Mouse (Mus musculus): ENCODE data around the gene Gm28308. TPM values are rescaled to one million over a fixed set of nuclear protein-coding genes. Genes with fewer than 3 reads are reported as not detected.

The Gm28308 gene
- polyA plus RNA-seq, 1 experiment, result not detected

DNA sequence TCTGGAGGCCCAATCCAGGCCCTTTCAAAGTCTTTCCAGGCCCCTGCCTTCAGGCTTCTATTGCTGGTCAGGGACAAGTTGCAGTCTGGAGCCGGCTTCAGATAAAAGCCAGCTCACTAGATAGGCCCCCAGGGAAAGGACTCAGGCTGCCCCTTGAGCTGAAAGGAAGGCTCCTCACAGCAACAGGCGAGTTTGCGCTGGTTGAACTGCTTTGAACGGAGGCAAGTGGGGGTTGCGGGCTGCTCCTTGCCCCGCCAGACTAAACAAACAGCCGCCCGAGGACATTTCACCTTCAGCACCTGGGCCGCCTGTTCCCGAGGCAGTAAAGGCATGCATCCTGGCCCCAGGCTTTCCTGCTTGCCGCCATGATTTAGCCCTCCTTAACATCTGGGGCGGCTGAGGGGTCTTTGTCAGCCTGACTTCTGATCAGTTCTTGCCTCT, 30.6 kb upstream of the Gm28308 start:
- Histone ChIP-seq H3K27me3 (ENCODE audit: control insufficient read depth, insufficient read depth, low read length) (peaks cover 23% of the 10 kb centered on the region; the same call in 1 of the 2 replicates), H3K27ac (ENCODE audit: insufficient read depth, low read length) (no peak overlapping the region), H3K4me3 (replicated peaks; ENCODE audit: insufficient read depth, low read depth, low read length) (no peak overlapping the region), H3K4me1 (ENCODE audit: control insufficient read depth, insufficient read depth, low read length) (no peaks in the 10 kb centered on the region)
- peak in 1 of 2 experiments; percentile 4 for DNase-seq
- 4% methylated on average over 12 of the region's 12 CpGs for WGBS
- TF ChIP-seq POLR2A (IDR thresholded peaks at IDR 0.05; ENCODE audit: borderline replicate concordance, insufficient read depth, low read length), result no peak
- TF ChIP-seq CTCF (IDR thresholded peaks at IDR 0.05; ENCODE audit: borderline replicate concordance, insufficient read depth, low read depth, low read length), result no peak

DNA sequence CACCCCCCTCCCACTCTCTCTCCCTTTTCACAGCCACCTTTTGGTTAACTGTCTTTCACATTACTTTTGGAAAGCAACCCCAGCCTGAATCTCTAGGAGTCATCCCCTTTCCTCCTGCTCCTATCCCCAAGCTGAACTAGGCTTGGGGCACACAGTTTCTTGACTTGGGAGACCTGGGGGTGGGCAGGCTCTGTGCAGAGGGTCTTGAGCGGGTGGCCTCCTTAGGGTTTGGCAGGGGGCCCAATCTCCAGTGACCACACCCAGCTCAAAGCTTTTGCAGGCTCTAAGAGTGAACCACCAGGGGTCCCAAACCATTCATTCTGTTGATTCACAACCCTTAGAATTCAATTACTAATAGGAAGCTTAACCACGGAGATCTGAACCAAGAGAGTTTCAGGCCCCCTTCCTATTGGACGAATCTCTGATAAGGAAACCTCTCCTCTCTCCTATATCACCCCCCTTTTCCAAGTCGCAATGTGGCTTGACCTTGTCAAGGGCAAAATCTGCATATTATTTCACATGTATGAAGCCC, 29.7 kb upstream of the Gm28308 start:
- peak in 1 of 2 experiments; percentile 3 for DNase-seq
- Histone ChIP-seq H3K27ac (ENCODE audit: insufficient read depth, low read length) (no peak overlapping the region), H3K27me3 (ENCODE audit: control insufficient read depth, insufficient read depth, low read length) (peaks cover 24% of the 10 kb centered on the region; the same call in 1 of the 2 replicates), H3K4me1 (ENCODE audit: control insufficient read depth, insufficient read depth, low read length) (no peaks in the 10 kb centered on the region), H3K4me3 (replicated peaks; ENCODE audit: insufficient read depth, low read depth, low read length) (no peak overlapping the region)
- WGBS, result 6% methylated on average over 4 of the region's 4 CpGs
- TF ChIP-seq POLR2A (IDR thresholded peaks at IDR 0.05; ENCODE audit: borderline replicate concordance, insufficient read depth, low read length) (no peak), CTCF (IDR thresholded peaks at IDR 0.05; ENCODE audit: borderline replicate concordance, insufficient read depth, low read depth, low read length) (no peak)

DNA sequence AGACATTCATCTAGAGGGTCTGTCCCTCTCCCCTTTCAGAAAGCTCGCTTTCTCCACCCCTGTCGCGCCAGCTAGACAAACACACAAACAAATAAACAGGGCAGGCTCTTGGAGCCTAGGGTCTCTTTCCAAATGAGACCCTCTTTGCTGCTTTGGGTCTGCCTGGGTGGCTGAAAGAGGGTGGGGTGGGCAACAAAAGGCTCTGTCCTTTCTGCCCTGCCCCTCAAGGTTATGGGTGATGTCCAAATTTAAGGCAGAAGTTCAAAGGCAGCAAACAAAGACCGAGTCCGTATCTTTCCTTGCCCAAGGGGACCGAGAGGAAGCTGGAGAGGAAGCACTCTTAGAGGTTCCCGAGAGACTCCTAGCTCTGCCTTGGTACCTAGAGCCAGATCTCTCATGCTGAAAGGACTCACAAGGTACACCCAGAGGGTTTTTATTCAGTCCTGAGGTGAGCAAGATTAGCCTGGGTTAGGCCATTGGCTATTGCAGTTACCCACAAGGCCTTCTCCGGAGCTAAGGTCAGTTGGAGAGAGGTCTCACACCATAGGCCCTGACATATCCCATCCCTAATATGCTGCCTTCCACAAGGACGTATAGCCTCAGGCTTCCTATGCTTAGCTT, 28.0 kb upstream of the Gm28308 start:
- WGBS, result 9% methylated on average over 9 of the region's 9 CpGs
- TF ChIP-seq POLR2A (IDR thresholded peaks at IDR 0.05; ENCODE audit: borderline replicate concordance, insufficient read depth, low read length), result no peak
- TF ChIP-seq CTCF (IDR thresholded peaks at IDR 0.05; ENCODE audit: borderline replicate concordance, insufficient read depth, low read depth, low read length), result no peak
- Histone ChIP-seq H3K4me1 (ENCODE audit: control insufficient read depth, insufficient read depth, low read length) (no peaks in the 10 kb centered on the region), H3K27me3 (ENCODE audit: control insufficient read depth, insufficient read depth, low read length) (peaks cover 25% of the 10 kb centered on the region; the same call in 1 of the 2 replicates), H3K4me3 (replicated peaks; ENCODE audit: insufficient read depth, low read depth, low read length) (no peak overlapping the region), H3K27ac (ENCODE audit: insufficient read depth, low read length) (no peak overlapping the region)
- no peak for DNase-seq

GRCm38 (mm10) chr6:52240389-52241000, 27.4 kb upstream of the Gm28308 start, which contains the start of gene Hoxa10:
Hoxa10 (minus strand) TSS chr6:52240854.
- H3K4me1 ChIP-seq (ENCODE audit: control insufficient read depth, insufficient read depth, low read length), result no peaks in the 10 kb centered on the region
- H3K4me3 ChIP-seq (replicated peaks; ENCODE audit: insufficient read depth, low read depth, low read length), result no peak within 1 kb of the TSS
- H3K27me3 ChIP-seq (ENCODE audit: control insufficient read depth, insufficient read depth, low read length), result peaks cover 24% of the 10 kb centered on the region; the same call in 1 of the 2 replicates
- TF ChIP-seq CTCF (IDR thresholded peaks at IDR 0.05; ENCODE audit: borderline replicate concordance, insufficient read depth, low read depth, low read length), result no peak
- TF ChIP-seq POLR2A (IDR thresholded peaks at IDR 0.05; ENCODE audit: borderline replicate concordance, insufficient read depth, low read length), result no peak
- 2% methylated on average over 35 of the region's 35 CpGs for WGBS
- no peak within 1 kb of the TSS for H3K27ac ChIP-seq (ENCODE audit: insufficient read depth, low read length)
- peak in 1 of 2 experiments; percentile 30 for DNase-seq

GRCm38 (mm10) chr6:52239625-52240388, 26.7 kb upstream of the Gm28308 start:
- H3K4me3 ChIP-seq (replicated peaks; ENCODE audit: insufficient read depth, low read depth, low read length), result no peak overlapping the region
- H3K27ac ChIP-seq (ENCODE audit: insufficient read depth, low read length), result no peak overlapping the region
- peaks cover 19% of the 10 kb centered on the region; the same call in 1 of the 2 replicates for H3K27me3 ChIP-seq (ENCODE audit: control insufficient read depth, insufficient read depth, low read length)
- TF ChIP-seq POLR2A (IDR thresholded peaks at IDR 0.05; ENCODE audit: borderline replicate concordance, insufficient read depth, low read length) (no peak), CTCF (IDR thresholded peaks at IDR 0.05; ENCODE audit: borderline replicate concordance, insufficient read depth, low read depth, low read length) (no peak)
- no peaks in the 10 kb centered on the region for H3K4me1 ChIP-seq (ENCODE audit: control insufficient read depth, insufficient read depth, low read length)
- DNase-seq, result peak in 1 of 2 experiments; percentile 3
- WGBS, result 3% methylated on average over 30 of the region's 30 CpGs

DNA sequence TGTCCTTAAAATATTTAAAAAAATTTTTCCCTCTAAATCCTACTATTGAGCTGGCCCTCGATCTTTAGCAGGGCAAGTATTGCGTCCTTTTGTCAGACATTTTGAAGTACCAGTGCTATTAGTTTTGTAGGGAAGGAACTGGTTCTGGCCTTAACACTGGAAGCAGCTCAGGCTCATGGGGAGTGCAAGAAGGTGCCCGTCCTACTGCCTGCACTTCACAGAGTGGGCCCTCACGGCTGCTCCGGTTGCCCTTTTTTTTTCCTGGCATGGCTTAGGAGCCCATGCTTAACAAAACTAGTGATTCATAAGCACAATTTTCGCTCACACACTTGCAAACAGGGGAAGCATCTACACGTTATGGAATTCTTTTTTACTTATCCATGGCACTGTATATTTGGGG, 25.8 kb upstream of the Gm28308 start:
- Histone ChIP-seq H3K27ac (ENCODE audit: insufficient read depth, low read length) (no peak overlapping the region), H3K4me1 (ENCODE audit: control insufficient read depth, insufficient read depth, low read length) (no peaks in the 10 kb centered on the region), H3K4me3 (replicated peaks; ENCODE audit: insufficient read depth, low read depth, low read length) (no peak overlapping the region), H3K27me3 (ENCODE audit: control insufficient read depth, insufficient read depth, low read length) (peaks cover 18% of the 10 kb centered on the region; the same call in 1 of the 2 replicates)
- WGBS, result 11% methylated on average over 7 of the region's 7 CpGs
- TF ChIP-seq POLR2A (IDR thresholded peaks at IDR 0.05; ENCODE audit: borderline replicate concordance, insufficient read depth, low read length) (no peak), CTCF (IDR thresholded peaks at IDR 0.05; ENCODE audit: borderline replicate concordance, insufficient read depth, low read depth, low read length) (no peak)
- DNase-seq, result peak in 1 of 2 experiments; percentile 5

GRCm38 (mm10) chr6:52238155-52238545, 25.0 kb upstream of the Gm28308 start:
- 7% methylated on average over 7 of the region's 7 CpGs for WGBS
- peaks cover 16% of the 10 kb centered on the region; the same call in 1 of the 2 replicates for H3K27me3 ChIP-seq (ENCODE audit: control insufficient read depth, insufficient read depth, low read length)
- TF ChIP-seq POLR2A (IDR thresholded peaks at IDR 0.05; ENCODE audit: borderline replicate concordance, insufficient read depth, low read length) (no peak), CTCF (IDR thresholded peaks at IDR 0.05; ENCODE audit: borderline replicate concordance, insufficient read depth, low read depth, low read length) (no peak)

More at GRCm38 (mm10) chr6:52238155-52238545, 25.0 kb upstream of the Gm28308 start:
- Histone ChIP-seq H3K4me1 (ENCODE audit: control insufficient read depth, insufficient read depth, low read length) (no peaks in the 10 kb centered on the region), H3K4me3 (replicated peaks; ENCODE audit: insufficient read depth, low read depth, low read length) (no peak overlapping the region), H3K27ac (ENCODE audit: insufficient read depth, low read length) (no peak overlapping the region)
- peak in 1 of 2 experiments; percentile 1 for DNase-seq

Measured in cerebellum, adult 2 months (tissue).